ENCODE assay signal across 13 mouse cellular contexts in genomic region chr6:48412147-48412546, GRCm38 (mm10). TPM values are rescaled to one million over a fixed set of nuclear protein-coding genes. Genes with fewer than 3 reads are reported as not detected.
A peak's percentile ranks its signal among the peaks of the same experiment; 100 is the strongest.
DNase-seq lines count a peak whose midpoint lies in the region; ATAC-seq and TF ChIP-seq lines count a peak whose summit lies in the region.
"Had no signal": no experiment of that assay in that cellular context is flagged by ENCODE, and none has a peak within 500 bp of the region (broad histone marks: within the 10 kb centered on the region; RNA-seq: fewer than 3 reads in every experiment).

No protein-coding gene starts in this region.

- peak; percentile 25; the same call in 1 of the 2 replicates for TF ChIP-seq CTCF in lung, postnatal 0 days (IDR thresholded peaks at IDR 0.05)
- no peak for TF ChIP-seq CTCF in small intestine, adult 2 months (IDR thresholded peaks at IDR 0.05; ENCODE audit: extremely low read depth, insufficient read length, insufficient replicate concordance, low read depth, low read length)

- H3K27ac ChIP-seq in heart, embryonic 15.5 days, result peak overlapping the region; percentile 48; the same call in 1 of the 2 replicates
- no peak overlapping the region for H3K27ac ChIP-seq in lung, postnatal 0 days (ENCODE audit: low read length)
- peak overlapping the region; percentile 90 for H3K27ac ChIP-seq in small intestine, adult 2 months (ENCODE audit: insufficient read depth, low read depth, low read length)
- H3K27ac ChIP-seq: hindbrain, embryonic 13.5 days; kidney, embryonic 15.5 days; neural tube, embryonic 15.5 days had no signal

- no peak for ATAC-seq in heart, embryonic 15.5 days (replicated peaks; ENCODE audit: insufficient number of reproducible peaks, insufficient read depth, low FRiP score, low read depth)
- no peak for ATAC-seq in lung, postnatal 0 days
- ATAC-seq in megakaryocyte, adult 5-6 weeks (ENCODE audit: poor library complexity, severe bottlenecking), result no peak

- DNase-seq in cerebellum, adult 11-12 months, result peak; percentile 56
- no peak for DNase-seq in cerebellum, postnatal 4 days (ENCODE audit: low spot score in 2 of 2)
- no peak for DNase-seq in heart, postnatal 25 days (ENCODE audit: low spot score)
- no peak for DNase-seq in lung, postnatal 0 days (ENCODE audit: low spot score)
- DNase-seq in lung, postnatal 14 days, result no peak
- DNase-seq: lung, adult 18-20 months had no signal

- peaks cover 6% of the 10 kb centered on the region; the same call in 1 of the 2 replicates for H3K4me1 ChIP-seq in heart, embryonic 15.5 days (replicated peaks)
- H3K4me1 ChIP-seq in lung, postnatal 0 days (ENCODE audit: insufficient read depth, low read depth, low read length), result no peaks in the 10 kb centered on the region
- peaks cover 24% of the 10 kb centered on the region for H3K4me1 ChIP-seq in small intestine, adult 2 months (ENCODE audit: control insufficient read depth, insufficient read depth, insufficient read length, low read length)
- H3K4me1 ChIP-seq: hindbrain, embryonic 13.5 days; kidney, embryonic 15.5 days; megakaryocyte, embryonic 14.5 days; neural tube, embryonic 15.5 days had no signal

- H3K4me2 ChIP-seq in heart, embryonic 15.5 days, result no peak overlapping the region
- no peak overlapping the region for H3K4me2 ChIP-seq in lung, postnatal 0 days (replicated peaks; ENCODE audit: low read depth, low read length)
- H3K4me2 ChIP-seq: hindbrain, embryonic 13.5 days; kidney, embryonic 15.5 days; neural tube, embryonic 15.5 days had no signal

- peaks cover 88% of the 10 kb centered on the region for H3K36me3 ChIP-seq in heart, embryonic 15.5 days
- H3K36me3 ChIP-seq in lung, postnatal 0 days (ENCODE audit: insufficient read depth, low read length), result peaks cover 32% of the 10 kb centered on the region
- H3K36me3 ChIP-seq in small intestine, adult 2 months (ENCODE audit: control insufficient read depth, insufficient read depth, low read length), result peaks cover 14% of the 10 kb centered on the region

- H3K9ac ChIP-seq in heart, embryonic 15.5 days, result no peak overlapping the region
- no peak overlapping the region for H3K9ac ChIP-seq in lung, postnatal 0 days (replicated peaks; ENCODE audit: low read depth)
- H3K9ac ChIP-seq: hindbrain, embryonic 13.5 days; kidney, embryonic 15.5 days; neural tube, embryonic 15.5 days had no signal

- no peak overlapping the region for H3K4me3 ChIP-seq in heart, embryonic 15.5 days
- no peak overlapping the region for H3K4me3 ChIP-seq in lung, postnatal 0 days (ENCODE audit: low read depth, low read length)
- no peak overlapping the region for H3K4me3 ChIP-seq in small intestine, adult 2 months (ENCODE audit: low read depth, low read length)
- H3K4me3 ChIP-seq: hindbrain, embryonic 13.5 days; kidney, embryonic 15.5 days; megakaryocyte, embryonic 14.5 days; neural tube, embryonic 15.5 days had no signal

- TF ChIP-seq EP300 in lung, postnatal 0 days (IDR thresholded peaks at IDR 0.05), result no peak

- no peak for TF ChIP-seq POLR2A in small intestine, adult 2 months (IDR thresholded peaks at IDR 0.05; ENCODE audit: low read depth, low read length)

- H3K9me3 ChIP-seq in heart, embryonic 15.5 days (replicated peaks), result no peaks in the 10 kb centered on the region
- no peaks in the 10 kb centered on the region for H3K9me3 ChIP-seq in lung, postnatal 0 days (ENCODE audit: low read length)
- H3K9me3 ChIP-seq: hindbrain, embryonic 13.5 days; kidney, embryonic 15.5 days; megakaryocyte, embryonic 14.5 days; neural tube, embryonic 15.5 days had no signal

- intact Hi-C loops in heart, postnatal 25 days (cut with DNase I), result no loop called here

- H3K27me3 ChIP-seq in heart, embryonic 15.5 days, result no peaks in the 10 kb centered on the region
- H3K27me3 ChIP-seq in lung, postnatal 0 days (replicated peaks; ENCODE audit: insufficient read depth, low read length), result no peaks in the 10 kb centered on the region
- no peaks in the 10 kb centered on the region for H3K27me3 ChIP-seq in small intestine, adult 2 months (ENCODE audit: control insufficient read depth, insufficient read depth, low read length)
- H3K27me3 ChIP-seq: hindbrain, embryonic 13.5 days; kidney, embryonic 15.5 days; neural tube, embryonic 15.5 days had no signal

- WGBS in heart, embryonic 15.5 days, result 75% methylated on average over 4 of the region's 4 CpGs
- WGBS in lung, postnatal 0 days, result 82% methylated on average over 4 of the region's 4 CpGs
- WGBS in small intestine, adult 2 months, result 92% methylated on average over 4 of the region's 4 CpGs

RNA-seq across cellular contexts. Expression of gene Krba1, which starts 16.8 kb away (rescaled TPM):
- 15.4 and 18.6 TPM in 2 replicates for polyA plus RNA-seq in heart, embryonic 15.5 days (2015; fragmentation: Nextera tagmentation; extraction: Ambion mirVana)
- total RNA-seq in heart, postnatal 25 days (2021), result 10 to 100 TPM; 19.2 to 20.2 TPM
- 7.6 and 8.4 TPM in 2 replicates for polyA plus RNA-seq in lung, postnatal 0 days (2015; fragmentation: Nextera tagmentation; extraction: Ambion mirVana)
- polyA plus RNA-seq in small intestine, adult 2 months (2012; rRNA removed), result 4.4 and 13.5 TPM in 2 replicates
- 0.67 and 1.1 TPM in 2 replicates for total RNA-seq in megakaryocyte, adult 5-6 weeks (2015)
- 1.2 and 1.9 TPM in 2 replicates for total RNA-seq in megakaryocyte, adult 5-6 weeks (2017)

RNA-seq across cellular contexts. Expression of gene Zfp467, which starts 33.5 kb away (rescaled TPM):
- polyA plus RNA-seq in heart, embryonic 15.5 days (2015; fragmentation: Nextera tagmentation; extraction: Ambion mirVana), result 18.5 and 20.4 TPM in 2 replicates
- total RNA-seq in heart, postnatal 25 days (2021), result 10 to 100 TPM; 11.7 to 12.4 TPM
- 31.5 and 34.6 TPM in 2 replicates for polyA plus RNA-seq in lung, postnatal 0 days (2015; fragmentation: Nextera tagmentation; extraction: Ambion mirVana)
- 12.4 and 24.7 TPM in 2 replicates for polyA plus RNA-seq in small intestine, adult 2 months (2012; rRNA removed)
- total RNA-seq in megakaryocyte, adult 5-6 weeks (2015), result 23.7 and 28.7 TPM in 2 replicates
- 7.4 and 9.0 TPM in 2 replicates for total RNA-seq in megakaryocyte, adult 5-6 weeks (2017)

RNA-seq across cellular contexts. Expression of gene Sspo, which starts 35.9 kb away (rescaled TPM):
- polyA plus RNA-seq in heart, embryonic 15.5 days (2015; fragmentation: Nextera tagmentation; extraction: Ambion mirVana), result 0.16 and 0.51 TPM in 2 replicates
- under 1 TPM; 0.14 to 0.55 TPM for total RNA-seq in heart, postnatal 25 days (2021)
- 0.31 and 0.64 TPM in 2 replicates for polyA plus RNA-seq in lung, postnatal 0 days (2015; fragmentation: Nextera tagmentation; extraction: Ambion mirVana)
- 0.98 and 3.0 TPM in 2 replicates for polyA plus RNA-seq in small intestine, adult 2 months (2012; rRNA removed)
- total RNA-seq in megakaryocyte, adult 5-6 weeks (2015), result 0.02 TPM in 1 of 2 replicates, not detected in the other
- not detected in 2 replicates for total RNA-seq in megakaryocyte, adult 5-6 weeks (2017)
